Mouse (Mus musculus) B cell, adult (primary cell): ENCODE data around the gene Trappc11. TPM values are rescaled to one million over a fixed set of nuclear protein-coding genes. Genes with fewer than 3 reads are reported as not detected.

ENCODE experiments used
- total RNA-seq: library from RNA; stranded (reverse); gene quantifications from 4 replicates; pipeline ENCODE4 v1.2.4, GENCODE M21; 2023; ENCODE audit not compliant: inconsistent age

Trappc11 gene
- 34.9 to 38.0 TPM (median 37.0 TPM) in 4 replicates for total RNA-seq

GRCm38 (mm10) chr8:47533344-47534125, at the start of gene Trappc11, which contains the start of gene Rwdd4a:
Trappc11 (minus strand) TSS chr8:47533470.
Rwdd4a (plus strand) TSS chr8:47533664.

GRCm38 (mm10) chr8:47446312-47447046, 86.8 kb downstream of the Trappc11 start, which contains the start of gene Stox2:
Stox2 (minus strand) TSS chr8:47446362.

Other genes with a start within 250 kb of the Trappc11 start
- gene Stox2, start 87.1 kb downstream of the Trappc11 start, total RNA-seq, result 0.27 to 1.2 TPM (median 0.63 TPM) in 4 replicates
- gene Rwdd4a, start 194 bp upstream of the Trappc11 start, total RNA-seq, result 20.5 to 27.3 TPM (median 22.8 TPM) in 4 replicates
- 32.4 to 43.2 TPM (median 34.7 TPM) in 4 replicates for gene Ing2, start 142.1 kb upstream of the Trappc11 start, total RNA-seq
- 28.3 to 35.5 TPM (median 30.8 TPM) in 4 replicates for gene Cdkn2aip, start 180.5 kb upstream of the Trappc11 start, total RNA-seq